Mouse (Mus musculus) layer of hippocampus, adult 2 months (tissue): ENCODE data around the gene Nlrp9b. TPM values are rescaled to one million over a fixed set of nuclear protein-coding genes. Genes with fewer than 3 reads are reported as not detected.
"Not testable (repeated sequence)": the region's sequence is repeated elsewhere in the genome, so short reads cannot be mapped to it uniquely, and the experiment has no call there.

Source experiments
- DNase-seq, 2 experiments: peaks; one replicate each; pipeline ENCODE4 v3.0.0; 2022; ENCODE audit warnings: low spot score in 2 of 2
- H3K27ac ChIP-seq: fragments of 200-600 bp; 2 replicates; pipeline ENCODE4 v1.8.1; 2022
- H3K4me3 ChIP-seq: fragments of 200-600 bp; 2 replicates; pipeline ENCODE4 v1.8.1; 2022; ENCODE audit warnings: mild to moderate bottlenecking
- CTCF ChIP-seq: fragments of 200-600 bp; conservative IDR thresholded peaks from 2 replicates; pipeline ENCODE4 v1.8.1; 2022; ENCODE audit warnings: antibody characterized with exemption, mild to moderate bottlenecking, moderate library complexity
- long read RNA-seq, 2 experiments: library from polyadenylated mRNA; stranded (forward); transcript quantifications; one replicate each; pipeline ENCODE4 v2.0.0; 2021; ENCODE audit warnings: borderline mapping rate in 2 of 2
- total RNA-seq, 2 experiments: library from RNA; stranded (reverse); gene quantifications; 2 replicates each; pipeline ENCODE4 v1.2.3; 2021

Nlrp9b gene
- total RNA-seq: not detected
- long read RNA-seq, experiment 1: 0 reads
- long read RNA-seq, experiment 2: 0 reads

- H3K27ac ChIP-seq, H3K4me3 ChIP-seq, DNase-seq: not testable (repeated sequence)
These were observed at the start of gene Nlrp9b for GRCm38 (mm10) chr7:19991165-19991564. TSS of gene Nlrp9b (plus strand) at chr7:19991465.

GRCm38 (mm10) chr7:19944709-19945108, 46.6 kb upstream of the Nlrp9b start:
- DNase-seq: no peak
- no peak overlapping the region for H3K4me3 ChIP-seq
- H3K27ac ChIP-seq: no peak overlapping the region
- TF ChIP-seq CTCF: no peak

- no peak for DNase-seq
- Histone ChIP-seq H3K27ac (no peak overlapping the region), H3K4me3 (no peak overlapping the region)
- TF ChIP-seq CTCF: no peak
These were observed 46.1 kb upstream of the Nlrp9b start for GRCm38 (mm10) chr7:19945201-19945600.

GRCm38 (mm10) chr7:19945821-19946515, 45.3 kb upstream of the Nlrp9b start:
- no peak overlapping the region for H3K27ac ChIP-seq
- no peak for TF ChIP-seq CTCF

GRCm38 (mm10) chr7:19948956-19949355, 42.3 kb upstream of the Nlrp9b start:
- no peak for DNase-seq
- Histone ChIP-seq H3K27ac (no peak overlapping the region), H3K4me3 (no peak overlapping the region)
- no peak for TF ChIP-seq CTCF

More at GRCm38 (mm10) chr7:19945821-19946515, 45.3 kb upstream of the Nlrp9b start:
- H3K4me3 ChIP-seq: no peak overlapping the region
- no peak for DNase-seq

GRCm38 (mm10) chr7:19949996-19950395, 41.3 kb upstream of the Nlrp9b start:
- Histone ChIP-seq H3K4me3 (no peak overlapping the region), H3K27ac (no peak overlapping the region)
- no peak for DNase-seq
- no peak for TF ChIP-seq CTCF

- no peak for DNase-seq
- Histone ChIP-seq H3K27ac (no peak within 1 kb of the TSS), H3K4me3 (no peak within 1 kb of the TSS)
- TF ChIP-seq CTCF: no peak
These were observed 40.7 kb upstream of the Nlrp9b start, which contains the start of gene Igsf23 for GRCm38 (mm10) chr7:19950589-19950988. TSS of gene Igsf23 (minus strand) at chr7:19950756.

- H3K27ac ChIP-seq: no peak overlapping the region
- DNase-seq: no peak
- no peak overlapping the region for H3K4me3 ChIP-seq
- no peak for TF ChIP-seq CTCF
These were observed 38.8 kb upstream of the Nlrp9b start for GRCm38 (mm10) chr7:19952320-19952986.

- Histone ChIP-seq H3K27ac (no peak overlapping the region), H3K4me3 (no peak overlapping the region)
- DNase-seq: no peak
- TF ChIP-seq CTCF: no peak
These were observed 38.2 kb upstream of the Nlrp9b start for GRCm38 (mm10) chr7:19953054-19953453.

GRCm38 (mm10) chr7:19955861-19956260, 35.4 kb upstream of the Nlrp9b start:
- H3K27ac ChIP-seq: no peak overlapping the region
- no peak for TF ChIP-seq CTCF
- no peak overlapping the region for H3K4me3 ChIP-seq
- DNase-seq: no peak

- H3K4me3 ChIP-seq: no peak overlapping the region
- peak; percentile 87 for TF ChIP-seq CTCF
- H3K27ac ChIP-seq: no peak overlapping the region
- peak; percentile 85 to 92 for DNase-seq
These were observed 34.9 kb upstream of the Nlrp9b start for GRCm38 (mm10) chr7:19956341-19956781.

GRCm38 (mm10) chr7:19962423-19962822, 28.8 kb upstream of the Nlrp9b start:
- Histone ChIP-seq H3K4me3 (no peak overlapping the region), H3K27ac (no peak overlapping the region)
- DNase-seq: no peak
- no peak for TF ChIP-seq CTCF

GRCm38 (mm10) chr7:19964985-19965579, 26.2 kb upstream of the Nlrp9b start, which contains the start of gene Ceacam20:
TSS of gene Ceacam20 (plus strand) at chr7:19965412.
- no peak for DNase-seq
- TF ChIP-seq CTCF: no peak
- Histone ChIP-seq H3K4me3 (no peak within 1 kb of the TSS), H3K27ac (no peak within 1 kb of the TSS)
